8 mouse cellular contexts compared by ENCODE assay signal in genomic region chr11:114477365-114477764, GRCm38 (mm10).
DNase-seq lines count a peak whose midpoint lies in the region; ATAC-seq and TF ChIP-seq lines count a peak whose summit lies in the region.

No protein-coding gene starts in this region.

- H3K9ac ChIP-seq in forebrain, postnatal 0 days, result no peak overlapping the region
- no peak overlapping the region for H3K9ac ChIP-seq in forebrain, embryonic 13.5 days
- no peak overlapping the region for H3K9ac ChIP-seq in lung, postnatal 0 days (replicated peaks; ENCODE audit: low read depth)

- peak; percentile 43 for DNase-seq in forebrain, postnatal 0 days
- DNase-seq in lung, postnatal 0 days (ENCODE audit: low spot score), result no peak
- DNase-seq in lung, adult 18-20 months, result no peak
- DNase-seq in c-Kit-positive CD71-positive TER-119-negative erythroid progenitor cells, embryonic 14.5 days (ENCODE audit: low read depth), result peak; percentile 25
- peak; percentile 60 for DNase-seq in retina, postnatal 1 day
- DNase-seq in heart, embryonic 10.5 days (ENCODE audit: low spot score), result no peak

- 69% methylated on average over 3 of the region's 3 CpGs for WGBS in forebrain, postnatal 0 days
- WGBS in forebrain, embryonic 13.5 days, result 66% methylated on average over 3 of the region's 3 CpGs
- 65% methylated on average over 3 of the region's 3 CpGs for WGBS in lung, postnatal 0 days
- WGBS in heart, embryonic 10.5 days, result 60% methylated on average over 3 of the region's 3 CpGs

- ATAC-seq in forebrain, postnatal 0 days, result no peak
- ATAC-seq in forebrain, embryonic 13.5 days, result no peak
- no peak for ATAC-seq in lung, postnatal 0 days
- no peak for ATAC-seq in frontal cortex, adult (ENCODE audit: low TSS enrichment)

- TF ChIP-seq EP300 in lung, postnatal 0 days (IDR thresholded peaks at IDR 0.05), result no peak

- H3K27me3 ChIP-seq in forebrain, postnatal 0 days (ENCODE audit: insufficient read depth, low read length), result no peaks in the 10 kb centered on the region
- H3K27me3 ChIP-seq in forebrain, embryonic 13.5 days, result peaks cover 8% of the 10 kb centered on the region; the same call in 1 of the 2 replicates
- H3K27me3 ChIP-seq in lung, postnatal 0 days (replicated peaks; ENCODE audit: insufficient read depth, low read length), result no peaks in the 10 kb centered on the region
- H3K27me3 ChIP-seq in heart, embryonic 10.5 days (ENCODE audit: insufficient read depth, poor library complexity, severe bottlenecking), result peaks cover 32% of the 10 kb centered on the region

- no peaks in the 10 kb centered on the region for H3K9me3 ChIP-seq in forebrain, postnatal 0 days (ENCODE audit: low read length)
- no peaks in the 10 kb centered on the region for H3K9me3 ChIP-seq in forebrain, embryonic 13.5 days (replicated peaks)
- no peaks in the 10 kb centered on the region for H3K9me3 ChIP-seq in lung, postnatal 0 days (ENCODE audit: low read length)
- H3K9me3 ChIP-seq in heart, embryonic 10.5 days, result no peaks in the 10 kb centered on the region

- H3K4me1 ChIP-seq in forebrain, postnatal 0 days (ENCODE audit: insufficient read depth), result 0 out of 2 replicates have a peak, but pooled peaks cover 5% of the 10 kb centered on the region
- H3K4me1 ChIP-seq in forebrain, embryonic 13.5 days, result peaks cover 32% of the 10 kb centered on the region
- H3K4me1 ChIP-seq in lung, postnatal 0 days (ENCODE audit: insufficient read depth, low read depth, low read length), result no peaks in the 10 kb centered on the region
- peaks cover 9% of the 10 kb centered on the region for H3K4me1 ChIP-seq in heart, embryonic 10.5 days

- TF ChIP-seq CTCF in forebrain, postnatal 0 days (IDR thresholded peaks at IDR 0.05; ENCODE audit: low read depth), result peak; percentile 64
- TF ChIP-seq CTCF in lung, postnatal 0 days (IDR thresholded peaks at IDR 0.05), result peak; percentile 55

- H3K36me3 ChIP-seq in forebrain, postnatal 0 days (ENCODE audit: insufficient read depth), result no peaks in the 10 kb centered on the region
- H3K36me3 ChIP-seq in forebrain, embryonic 13.5 days (ENCODE audit: poor library complexity, severe bottlenecking), result no peaks in the 10 kb centered on the region
- no peaks in the 10 kb centered on the region for H3K36me3 ChIP-seq in lung, postnatal 0 days (ENCODE audit: insufficient read depth, low read length)
- no peaks in the 10 kb centered on the region for H3K36me3 ChIP-seq in heart, embryonic 10.5 days

- H3K4me2 ChIP-seq in forebrain, postnatal 0 days (ENCODE audit: low read depth), result no peak overlapping the region
- H3K4me2 ChIP-seq in forebrain, embryonic 13.5 days, result no peak overlapping the region
- H3K4me2 ChIP-seq in lung, postnatal 0 days (replicated peaks; ENCODE audit: low read depth, low read length), result no peak overlapping the region

- H3K4me3 ChIP-seq in forebrain, postnatal 0 days (ENCODE audit: low read depth, low read length), result no peak overlapping the region
- H3K4me3 ChIP-seq in forebrain, embryonic 13.5 days, result no peak overlapping the region
- no peak overlapping the region for H3K4me3 ChIP-seq in lung, postnatal 0 days (ENCODE audit: low read depth, low read length)
- no peak overlapping the region for H3K4me3 ChIP-seq in heart, embryonic 10.5 days

- no peak overlapping the region for H3K27ac ChIP-seq in forebrain, postnatal 0 days (ENCODE audit: low read depth, low read length)
- H3K27ac ChIP-seq in forebrain, embryonic 13.5 days, result no peak overlapping the region
- no peak overlapping the region for H3K27ac ChIP-seq in lung, postnatal 0 days (ENCODE audit: low read length)
- H3K27ac ChIP-seq in heart, embryonic 10.5 days, result no peak overlapping the region

Comparison
In these comparisons a context has a peak if more than half of its experiments do, and no peak if none do; other contexts are left out.
1. DNase-seq: peak in forebrain, postnatal 0 days (single experiment), c-Kit-positive CD71-positive TER-119-negative erythroid progenitor cells, embryonic 14.5 days (single experiment) and retina, postnatal 1 day (single experiment); none in lung, postnatal 0 days (single experiment), lung, adult 18-20 months (0 of 2) and heart, embryonic 10.5 days (single experiment).